Mouse (Mus musculus) CD8-positive naive resting alpha-beta T cell, adult 57 days (primary cell): ENCODE results near the gene Edf1. TPM values are rescaled to one million over a fixed set of nuclear protein-coding genes. Genes with fewer than 3 reads are reported as not detected.

ENCODE experiments used
- total RNA-seq: library from RNA; stranded (reverse); gene quantifications from one replicate; pipeline ENCODE4 v1.2.4, GENCODE M21; 2023

The Edf1 gene
- 100 TPM for total RNA-seq

DNA sequence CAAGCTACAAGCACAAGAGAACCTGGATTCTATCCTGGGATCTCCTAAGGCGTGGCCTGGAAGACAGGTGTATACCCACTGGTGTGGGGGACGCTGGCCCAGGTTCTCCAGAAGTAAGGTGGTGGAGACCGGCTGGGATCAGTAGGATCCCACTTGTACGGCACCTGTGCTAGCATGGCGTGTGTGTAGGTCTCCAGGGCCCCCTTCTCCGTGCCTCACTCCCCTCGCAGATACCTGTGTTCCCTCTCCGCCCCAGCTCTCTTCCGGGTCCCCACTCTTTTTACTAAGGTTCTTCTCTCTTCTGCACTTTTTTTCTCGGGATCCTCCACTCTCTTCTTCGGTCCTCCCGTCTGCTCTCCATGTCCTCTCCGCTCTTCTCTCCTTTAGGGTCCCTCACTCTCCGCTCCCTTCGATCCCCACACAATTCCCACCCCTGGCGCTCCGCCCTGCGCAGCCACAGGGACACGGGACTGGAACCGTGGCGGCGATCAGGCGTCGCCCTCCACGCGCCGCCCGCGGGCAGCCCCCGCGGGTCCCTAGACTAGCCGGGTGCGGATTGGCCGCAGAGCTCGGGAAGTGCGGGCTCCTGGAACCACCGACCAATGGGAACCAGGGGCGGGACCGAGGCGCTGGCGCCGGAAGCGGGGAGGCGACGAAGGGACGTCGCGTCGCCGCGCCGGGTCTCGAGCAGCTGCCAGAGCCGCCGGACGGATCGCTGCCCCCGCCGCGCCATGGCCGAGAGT is at the start of gene Edf1:
Edf1 (plus strand) TSS at position 627 of the 743 bp plus-strand sequence.

DNA sequence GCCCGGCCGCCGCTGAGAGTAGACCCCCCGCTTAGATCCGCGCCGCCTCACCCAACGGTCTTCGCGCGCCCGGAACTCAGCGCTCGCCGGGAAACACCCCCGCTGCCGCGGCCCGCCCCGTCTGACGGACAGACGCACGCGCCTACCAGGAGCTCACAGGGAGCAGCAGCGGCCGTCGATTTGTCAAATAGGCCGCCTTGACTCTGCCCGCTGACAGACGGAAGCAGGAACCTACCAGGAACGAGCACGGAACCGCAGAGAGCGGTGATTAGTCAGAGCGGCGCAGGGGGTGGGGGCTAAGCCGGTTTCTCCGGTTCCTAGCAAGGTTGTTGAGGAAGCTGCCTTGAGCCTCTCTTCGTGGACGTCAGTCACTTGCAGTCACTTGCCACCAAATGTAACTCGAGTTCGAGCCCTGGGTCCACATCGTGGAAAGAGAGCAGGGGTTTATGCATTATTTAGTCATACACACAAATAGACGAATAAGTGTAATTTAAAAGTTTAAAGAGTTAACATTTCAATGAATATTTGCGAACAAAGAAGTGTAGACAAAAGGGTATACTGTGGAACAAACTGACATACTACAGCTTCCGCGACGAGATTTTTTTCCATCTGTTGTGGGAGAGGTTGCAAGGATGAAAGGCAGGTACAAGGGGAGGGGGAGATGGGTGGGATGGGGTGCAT is 10.7 kb upstream of the Edf1 start, which contains the start of gene Traf2:
Traf2 (minus strand) TSS at position 130 of the 681 bp plus-strand sequence.

DNA sequence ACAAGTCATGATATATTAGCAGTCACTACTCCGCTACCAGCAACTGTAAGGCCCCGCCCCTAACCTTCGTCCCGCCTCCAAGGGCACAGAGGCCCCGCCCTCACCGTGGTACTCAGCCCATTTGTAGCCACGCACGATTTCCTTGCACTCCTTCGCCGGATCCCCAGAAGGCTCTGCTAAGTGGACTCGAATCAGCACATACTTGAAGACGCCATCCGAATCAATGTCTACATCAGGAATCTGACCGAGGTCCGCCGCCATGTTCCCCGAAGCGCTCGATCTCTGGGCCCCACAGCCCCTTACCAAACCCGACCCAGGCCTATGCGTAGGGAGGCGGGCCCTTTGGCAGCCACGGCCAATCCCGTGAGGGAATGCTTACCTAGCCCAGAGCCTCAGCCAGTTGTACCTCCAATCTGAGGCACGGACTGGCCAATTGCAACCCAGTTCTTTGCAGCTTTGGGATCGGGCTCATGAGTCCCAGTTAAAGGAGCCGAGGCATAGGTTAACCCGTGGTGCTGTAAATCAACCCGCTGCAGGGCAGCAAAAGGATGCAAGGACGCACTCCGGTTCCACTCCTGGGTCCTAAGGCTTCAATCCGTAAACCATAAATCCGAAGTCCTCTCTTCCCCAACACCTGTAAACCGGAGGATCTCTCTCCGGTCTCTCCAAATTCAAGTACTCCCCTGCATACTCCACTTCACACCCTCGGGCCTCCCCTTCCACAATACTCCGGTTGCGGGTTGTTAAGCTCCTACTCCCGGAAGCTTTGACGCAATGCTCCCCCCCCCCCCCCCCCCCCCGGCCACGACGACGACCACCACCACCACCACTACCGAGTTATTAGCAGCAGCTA is 17.2 kb downstream of the Edf1 start, which contains the start of the genes Mamdc4 and Phpt1:
Mamdc4 (minus strand) TSS at position 267 of the 853 bp plus-strand sequence.
Phpt1 (minus strand) TSS at position 646 of the 853 bp plus-strand sequence.

DNA sequence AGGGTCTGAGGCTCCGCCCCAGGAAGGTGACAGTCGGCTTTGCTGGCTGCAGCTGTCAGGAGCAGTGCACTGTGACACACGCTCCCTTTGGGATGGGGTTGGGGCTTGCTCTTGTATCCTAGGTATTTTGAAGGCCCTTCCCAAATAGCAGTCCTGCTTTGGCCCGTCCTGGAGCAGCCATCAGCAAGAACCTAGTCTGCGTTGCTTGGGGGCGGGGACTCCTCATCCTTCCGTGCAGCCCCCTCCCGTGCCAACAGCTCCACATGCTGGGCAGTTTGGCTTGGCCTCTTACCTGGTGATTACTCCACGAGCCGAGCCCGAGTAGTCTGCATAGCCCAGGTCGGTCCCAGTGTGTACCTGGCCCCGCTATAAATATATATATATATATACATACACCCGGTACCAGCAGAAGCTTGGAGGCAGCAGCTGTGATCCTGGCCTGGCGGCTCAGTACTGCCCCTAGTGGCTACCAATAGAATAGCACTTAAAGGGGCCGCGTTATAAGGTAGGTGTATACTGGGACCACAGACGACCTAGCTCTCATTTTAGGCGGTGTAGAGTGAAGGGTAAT is 23.7 kb downstream of the Edf1 start, which contains the start of gene Ajm1:
Ajm1 (minus strand) TSS at position 464 of the 571 bp plus-strand sequence.

DNA sequence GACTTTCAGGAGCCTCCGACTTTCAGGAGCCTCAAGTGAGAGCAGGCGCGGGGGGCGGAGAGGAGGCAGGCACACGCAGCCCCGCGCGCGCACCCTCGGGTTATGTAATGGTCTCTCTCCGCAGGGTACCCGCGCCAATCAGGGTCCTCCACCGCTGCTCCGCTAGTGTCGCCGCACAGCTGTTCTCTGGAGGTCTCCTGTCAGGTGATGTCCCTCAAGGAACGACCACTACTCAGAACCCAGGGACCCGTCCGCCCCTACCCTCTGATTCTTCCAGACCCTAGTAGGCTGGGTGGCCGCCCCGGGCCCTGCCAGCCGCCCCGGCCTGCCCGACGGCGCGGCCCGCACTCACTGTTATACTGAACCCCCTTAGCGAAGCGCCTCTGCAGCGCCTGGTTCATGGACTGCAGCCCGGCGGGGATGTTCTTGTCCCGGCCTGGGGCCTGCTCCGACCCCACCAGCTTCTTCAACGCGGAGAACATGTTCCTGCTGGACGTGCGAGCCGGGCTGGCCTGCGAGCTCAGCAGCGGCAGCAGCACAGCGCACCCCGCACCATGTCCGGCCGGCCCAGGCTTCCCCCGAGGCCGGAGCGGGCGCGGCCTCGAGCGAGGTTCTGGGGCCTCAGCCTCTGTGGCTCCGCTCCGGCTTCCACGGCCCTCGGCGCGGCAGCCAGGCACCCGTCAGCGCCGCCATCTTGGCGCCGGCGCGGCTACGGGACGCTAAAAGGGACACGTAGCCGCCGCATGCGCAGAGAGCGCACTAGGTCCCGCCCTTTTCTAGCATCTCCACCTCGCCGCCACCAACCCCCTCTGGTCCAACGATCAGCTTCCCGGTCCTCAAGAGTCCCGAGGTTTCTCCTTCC is 50.3 kb downstream of the Edf1 start, which contains the start of gene Rabl6:
Rabl6 (minus strand) TSS at position 761 of the 862 bp plus-strand sequence.

Other genes starting within 250 kb of the Edf1 start
- gene Grin1, start 238.7 kb upstream of the Edf1 start, total RNA-seq, result not detected
- 34.4 TPM for gene Man1b1, start 225.5 kb upstream of the Edf1 start, total RNA-seq
- 13.0 TPM for gene Dpp7, start 201.5 kb upstream of the Edf1 start, total RNA-seq
- gene Uap1l1, start 192.2 kb upstream of the Edf1 start, total RNA-seq, result 12.6 TPM
- not detected for gene Sapcd2, start 185.5 kb upstream of the Edf1 start, total RNA-seq
- not detected for gene Entpd2, start 162.0 kb upstream of the Edf1 start, total RNA-seq
- gene Npdc1, start 158.5 kb upstream of the Edf1 start, total RNA-seq, result 2.3 TPM
- 0.52 TPM for gene Fut7, start 134.6 kb upstream of the Edf1 start, total RNA-seq
- 80.3 TPM for gene Abca2, start 129.1 kb upstream of the Edf1 start, total RNA-seq
- gene Clic3, start 101.0 kb upstream of the Edf1 start, total RNA-seq, result not detected
- 83.0 TPM for gene Paxx, start 96.8 kb upstream of the Edf1 start, total RNA-seq
- not detected for gene Ptgds, start 87.8 kb upstream of the Edf1 start, total RNA-seq
- not detected for gene Lcn12, start 63.9 kb upstream of the Edf1 start, total RNA-seq
- 60.4 TPM for gene Fbxw5, start 57.1 kb upstream of the Edf1 start, total RNA-seq
- gene C8g, start 56.1 kb upstream of the Edf1 start, total RNA-seq, result not detected
- gene Traf2, start 10.9 kb upstream of the Edf1 start, total RNA-seq, result 40.5 TPM
- gene Mamdc4, start 17.0 kb downstream of the Edf1 start, total RNA-seq, result 2.0 TPM
- gene Phpt1, start 17.4 kb downstream of the Edf1 start, total RNA-seq, result 18.9 TPM
- gene Ajm1, start 23.9 kb downstream of the Edf1 start, total RNA-seq, result 0.70 TPM
- gene Rabl6, start 50.7 kb downstream of the Edf1 start, total RNA-seq, result 115 TPM
- gene Ccdc183, start 59.8 kb downstream of the Edf1 start, total RNA-seq, result not detected
- 0.80 TPM for gene Tmem141, start 64.2 kb downstream of the Edf1 start, total RNA-seq
- 2.1 TPM for gene Fcna, start 70.2 kb downstream of the Edf1 start, total RNA-seq
- not detected for gene Lcn8, start 95.3 kb downstream of the Edf1 start, total RNA-seq
- gene Lcn5, start 100.1 kb downstream of the Edf1 start, total RNA-seq, result not detected
- not detected for gene Lcn6, start 118.9 kb downstream of the Edf1 start, total RNA-seq
- gene Lcn10, start 124.9 kb downstream of the Edf1 start, total RNA-seq, result not detected
- not detected for gene Obp2a, start 142.2 kb downstream of the Edf1 start, total RNA-seq
- gene Bmyc, start 148.9 kb downstream of the Edf1 start, total RNA-seq, result 16.7 TPM
- not detected for gene Obp2b, start 179.2 kb downstream of the Edf1 start, total RNA-seq
- not detected for gene Lcn3, start 207.7 kb downstream of the Edf1 start, total RNA-seq
- not detected for gene Lcn11, start 219.2 kb downstream of the Edf1 start, total RNA-seq
- not detected for gene Gm13539, start 224.4 kb downstream of the Edf1 start, total RNA-seq